Mouse (Mus musculus) frontal cortex, postnatal 10 days (tissue): ENCODE results near the gene Lhx2.

Experiments used
- DNase-seq, 2 experiments: peaks; one replicate each; pipeline ENCODE4 v3.0.0; 2022; ENCODE audit warnings: low spot score in 2 of 2, mixed read lengths in 1 of 2

Gene Lhx2

GRCm38 (mm10) chr2:38405356-38405755 lies 66.3 kb downstream of the Lhx2 start:
- DNase-seq: no peak

GRCm38 (mm10) chr2:38409309-38409708 lies 70.2 kb downstream of the Lhx2 start:
- DNase-seq: no peak

- no peak for DNase-seq
Measured at GRCm38 (mm10) chr2:38410227-38410626, 71.1 kb downstream of the Lhx2 start.

- no peak for DNase-seq
Measured at GRCm38 (mm10) chr2:38412599-38413177, 73.6 kb downstream of the Lhx2 start.

- DNase-seq: no peak
Measured at GRCm38 (mm10) chr2:38417970-38418369, 78.9 kb downstream of the Lhx2 start.
